Mouse (Mus musculus) forebrain, embryonic 16.5 days (tissue): ENCODE results near the gene Olfr1324. TPM values are rescaled to one million over a fixed set of nuclear protein-coding genes. Genes with fewer than 3 reads are reported as not detected.
A peak's percentile ranks its signal among the peaks of the same experiment; 100 is the strongest.
"Not testable (repeated sequence)": the region's sequence is repeated elsewhere in the genome, so short reads cannot be mapped to it uniquely, and the experiment has no call there.

Experiments
- ATAC-seq: fragments of 200-750 bp; cut with Nextera tagmentation; 2 replicates; pipeline ENCODE4 v1.8.0; 2017; ENCODE audit warnings: mild to moderate bottlenecking, moderate library complexity
- H3K27ac ChIP-seq: fragments of 300-500 bp; sonication (generic); 2 replicates; pipeline ENCODE4 v1.5.1; 2014; ENCODE audit warnings: low read length, control low read depth
- H3K27me3 ChIP-seq: fragments of 300-500 bp; sonication (generic); replicated peaks from 2 replicates; pipeline ENCODE4 v1.6.1; 2014; ENCODE audit warnings: low read length; ENCODE audit not compliant: control insufficient read depth, insufficient read depth
- H3K36me3 ChIP-seq: fragments of 300-500 bp; sonication (generic); 2 replicates; pipeline ENCODE4 v1.6.1; 2014; ENCODE audit not compliant: control insufficient read depth, insufficient read depth
- H3K4me1 ChIP-seq: fragments of 300-500 bp; sonication (generic); replicated peaks from 2 replicates; pipeline ENCODE4 v1.6.1; 2014; ENCODE audit warnings: low read length; ENCODE audit not compliant: control insufficient read depth, insufficient read depth
- H3K4me2 ChIP-seq: fragments of 300-500 bp; sonication (generic); 2 replicates; pipeline ENCODE4 v1.6.1; 2014; ENCODE audit warnings: mild to moderate bottlenecking, low read length, control low read depth
- H3K4me3 ChIP-seq: fragments of 300-500 bp; sonication (generic); replicated peaks from 2 replicates; pipeline ENCODE4 v1.5.1; 2014; ENCODE audit warnings: mild to moderate bottlenecking, low read length, control low read depth
- H3K9ac ChIP-seq: fragments of 300-500 bp; sonication (generic); replicated peaks from 2 replicates; pipeline ENCODE4 v1.6.1; 2014; ENCODE audit warnings: low read depth, low read length, control low read depth
- H3K9me3 ChIP-seq: fragments of 300-500 bp; sonication (generic); 2 replicates; pipeline ENCODE4 v1.6.1; 2016; ENCODE audit warnings: low read length; ENCODE audit not compliant: control insufficient read depth
- WGBS: fragments of 180-500 bp; shearing (Covaris S2); extraction: QIAGEN DNeasy Blood & Tissue Kit; methylation state at CpG from one replicate; pipeline ENCODE4 v1.1.7; 2014; 5-methylcytosine and 5-hydroxymethylcytosine counted together
- polyA plus RNA-seq: library from polyadenylated mRNA; unstranded; fragments of >200 nt; fragmentation: Nextera tagmentation; extraction: Ambion mirVana; gene quantifications from 2 replicates; pipeline ENCODE4 v1.2.1, GENCODE M21; 2015

Olfr1324 gene
- not detected in 2 replicates for polyA plus RNA-seq

GRCm38 (mm10) chrX:50428398-50428797, at the start of gene Olfr1324:
Olfr1324 (minus strand) TSS chrX:50428498.
- no peaks in the 10 kb centered on the region for H3K4me1 ChIP-seq
- no peak within 1 kb of the TSS for H3K9ac ChIP-seq
- no peaks in the 10 kb centered on the region for H3K27me3 ChIP-seq
- ATAC-seq, result no peak
- no peak within 1 kb of the TSS for H3K4me2 ChIP-seq
- no peak within 1 kb of the TSS for H3K27ac ChIP-seq
- no peak within 1 kb of the TSS for H3K4me3 ChIP-seq
- no peaks in the 10 kb centered on the region for H3K9me3 ChIP-seq
- 100% methylated on average over 1 of the region's 1 CpGs for WGBS
- H3K36me3 ChIP-seq, result no peaks in the 10 kb centered on the region

- WGBS, result 66% methylated on average over 6 of the region's 6 CpGs
- not testable (repeated sequence) for H3K4me1 ChIP-seq, H3K4me2 ChIP-seq, H3K36me3 ChIP-seq, H3K9ac ChIP-seq, H3K9me3 ChIP-seq, H3K27me3 ChIP-seq, H3K4me3 ChIP-seq, H3K27ac ChIP-seq
- ATAC-seq, result peak; percentile 52; the same call in 1 of the 2 replicates
Observed at GRCm38 (mm10) chrX:50470341-50470740, 42.0 kb upstream of the Olfr1324 start.

GRCm38 (mm10) chrX:50456136-50456535, 27.8 kb upstream of the Olfr1324 start:
- H3K27ac ChIP-seq, result no peak overlapping the region
- WGBS, result 60% methylated on average over 1 of the region's 1 CpGs
- H3K4me2 ChIP-seq, result no peak overlapping the region
- no peaks in the 10 kb centered on the region for H3K4me1 ChIP-seq
- H3K9ac ChIP-seq, result no peak overlapping the region
- no peak for ATAC-seq
- no peaks in the 10 kb centered on the region for H3K9me3 ChIP-seq
- no peaks in the 10 kb centered on the region; the same call in 1 of the 2 replicates for H3K27me3 ChIP-seq
- no peaks in the 10 kb centered on the region for H3K36me3 ChIP-seq
- no peak overlapping the region for H3K4me3 ChIP-seq

GRCm38 (mm10) chrX:50443352-50443751, 15.1 kb upstream of the Olfr1324 start:
- Histone ChIP-seq H3K27me3 (no peaks in the 10 kb centered on the region), H3K4me1 (no peaks in the 10 kb centered on the region), H3K9ac (no peak overlapping the region), H3K9me3 (no peaks in the 10 kb centered on the region), H3K4me3 (no peak overlapping the region), H3K4me2 (no peak overlapping the region), H3K27ac (no peak overlapping the region), H3K36me3 (no peaks in the 10 kb centered on the region)
- ATAC-seq, result no peak
- WGBS, result 64% methylated on average over 1 of the region's 1 CpGs

- Histone ChIP-seq H3K9ac (no peak overlapping the region), H3K4me1 (no peaks in the 10 kb centered on the region), H3K4me3 (no peak overlapping the region), H3K9me3 (no peaks in the 10 kb centered on the region), H3K36me3 (no peaks in the 10 kb centered on the region), H3K4me2 (no peak overlapping the region), H3K27ac (no peak overlapping the region), H3K27me3 (no peaks in the 10 kb centered on the region)
- no peak for ATAC-seq
- 94% methylated on average over 1 of the region's 1 CpGs for WGBS
Observed at GRCm38 (mm10) chrX:50442696-50443095, 14.4 kb upstream of the Olfr1324 start.

- H3K36me3 ChIP-seq, result no peaks in the 10 kb centered on the region
- no peak overlapping the region for H3K27ac ChIP-seq
- H3K4me3 ChIP-seq, result no peak overlapping the region
- H3K27me3 ChIP-seq, result no peaks in the 10 kb centered on the region
- H3K4me2 ChIP-seq, result no peak overlapping the region
- WGBS, result 58% methylated on average over 2 of the region's 2 CpGs
- H3K4me1 ChIP-seq, result no peaks in the 10 kb centered on the region
- H3K9me3 ChIP-seq, result no peaks in the 10 kb centered on the region
- no peak overlapping the region for H3K9ac ChIP-seq
- ATAC-seq, result 0 out of 2 replicates have a peak, but pooled peaks have one; percentile 52
Observed at GRCm38 (mm10) chrX:50432499-50432898, 4.2 kb upstream of the Olfr1324 start.

- Histone ChIP-seq H3K4me2 (no peak overlapping the region), H3K27ac (no peak overlapping the region), H3K9ac (no peak overlapping the region), H3K4me1 (no peaks in the 10 kb centered on the region), H3K9me3 (no peaks in the 10 kb centered on the region), H3K4me3 (no peak overlapping the region), H3K36me3 (no peaks in the 10 kb centered on the region), H3K27me3 (no peaks in the 10 kb centered on the region)
- ATAC-seq, result peak; percentile 70
- WGBS, result 33% methylated on average over 2 of the region's 2 CpGs
Observed at GRCm38 (mm10) chrX:50427712-50428328, 478 bp downstream of the Olfr1324 start.

- Histone ChIP-seq H3K4me3 (no peak overlapping the region), H3K27ac (no peak overlapping the region)
Observed at GRCm38 (mm10) chrX:50425899-50426436, 2.3 kb downstream of the Olfr1324 start.

GRCm38 (mm10) chrX:50410361-50410760, 17.9 kb downstream of the Olfr1324 start:
- not testable (repeated sequence) for H3K4me3 ChIP-seq, H3K9ac ChIP-seq, ATAC-seq, H3K9me3 ChIP-seq, H3K4me2 ChIP-seq, H3K27me3 ChIP-seq, H3K27ac ChIP-seq, H3K36me3 ChIP-seq, H3K4me1 ChIP-seq
- 94% methylated on average over 7 of the region's 8 CpGs for WGBS

More at GRCm38 (mm10) chrX:50425899-50426436, 2.3 kb downstream of the Olfr1324 start:
- no peaks in the 10 kb centered on the region for H3K9me3 ChIP-seq
- peak; percentile 31; the same call in 1 of the 2 replicates for ATAC-seq
- no peaks in the 10 kb centered on the region for H3K36me3 ChIP-seq
- no peak overlapping the region for H3K4me2 ChIP-seq
- H3K27me3 ChIP-seq, result no peaks in the 10 kb centered on the region
- no peak overlapping the region for H3K9ac ChIP-seq
- WGBS, result 77% methylated on average over 3 of the region's 3 CpGs
- no peaks in the 10 kb centered on the region for H3K4me1 ChIP-seq
